Mouse (Mus musculus) lung, embryonic 14.5 days (tissue): ENCODE measurements around the gene Akap7. TPM values are rescaled to one million over a fixed set of nuclear protein-coding genes. Genes with fewer than 3 reads are reported as not detected.
"Not testable (repeated sequence)": the region's sequence is repeated elsewhere in the genome, so short reads cannot be mapped to it uniquely, and the experiment has no call there.

Experiments
- ATAC-seq: fragments of 200-750 bp; cut with Nextera tagmentation; 2 replicates; pipeline ENCODE4 v1.8.0; 2017; ENCODE audit warnings: mild to moderate bottlenecking, moderate TSS enrichment, moderate library complexity; ENCODE audit not compliant: insufficient read depth
- DNase-seq: peaks from one replicate; pipeline ENCODE4 v3.0.0-alpha.2; 2015
- H3K27ac ChIP-seq: fragments of 300-500 bp; sonication (generic); 2 replicates; pipeline ENCODE4 v1.5.1; 2014; ENCODE audit warnings: low read depth, mild to moderate bottlenecking, moderate library complexity
- H3K27me3 ChIP-seq: fragments of 300-500 bp; sonication (generic); 2 replicates; pipeline ENCODE4 v1.6.1; 2014; ENCODE audit warnings: low read length, control low read depth; ENCODE audit not compliant: insufficient read depth
- H3K36me3 ChIP-seq: fragments of 300-500 bp; sonication (generic); 2 replicates; pipeline ENCODE4 v1.6.1; 2014; ENCODE audit warnings: control low read depth; ENCODE audit not compliant: insufficient read depth
- H3K4me1 ChIP-seq: fragments of 300-500 bp; sonication (generic); 2 replicates; pipeline ENCODE4 v1.6.1; 2014; ENCODE audit warnings: antibody characterized with exemption, control low read depth; ENCODE audit not compliant: insufficient read depth
- H3K4me2 ChIP-seq: fragments of 300-500 bp; sonication (generic); 2 replicates; pipeline ENCODE4 v1.6.1; 2014; ENCODE audit warnings: mild to moderate bottlenecking
- H3K4me3 ChIP-seq: fragments of 300-500 bp; sonication (generic); 2 replicates; pipeline ENCODE4 v1.5.1; 2014; ENCODE audit warnings: low read depth, low read length
- H3K9ac ChIP-seq: fragments of 300-500 bp; sonication (generic); 2 replicates; pipeline ENCODE4 v1.6.1; 2014
- H3K9me3 ChIP-seq: fragments of 300-500 bp; sonication (generic); 2 replicates; pipeline ENCODE4 v1.6.1; 2016; ENCODE audit warnings: low read depth, low read length, control low read depth
- CTCF ChIP-seq: IDR thresholded peaks from 2 replicates; pipeline ENCODE4 v1.5.1; 2016; ENCODE audit warnings: antibody characterized with exemption, low read depth
- WGBS: fragments of 180-500 bp; shearing (Covaris S2); extraction: QIAGEN DNeasy Blood & Tissue Kit; methylation state at CpG from one replicate; pipeline ENCODE4 v1.1.7; 2014; 5-methylcytosine and 5-hydroxymethylcytosine counted together
- polyA plus RNA-seq: library from polyadenylated mRNA; unstranded; fragments of >200 nt; fragmentation: Nextera tagmentation; extraction: Ambion mirVana; gene quantifications from 2 replicates; pipeline ENCODE4 v1.2.1, GENCODE M21; 2014

Gene Akap7
- polyA plus RNA-seq, 1 experiment from 2014 or later, result 27.7 TPM

DNA sequence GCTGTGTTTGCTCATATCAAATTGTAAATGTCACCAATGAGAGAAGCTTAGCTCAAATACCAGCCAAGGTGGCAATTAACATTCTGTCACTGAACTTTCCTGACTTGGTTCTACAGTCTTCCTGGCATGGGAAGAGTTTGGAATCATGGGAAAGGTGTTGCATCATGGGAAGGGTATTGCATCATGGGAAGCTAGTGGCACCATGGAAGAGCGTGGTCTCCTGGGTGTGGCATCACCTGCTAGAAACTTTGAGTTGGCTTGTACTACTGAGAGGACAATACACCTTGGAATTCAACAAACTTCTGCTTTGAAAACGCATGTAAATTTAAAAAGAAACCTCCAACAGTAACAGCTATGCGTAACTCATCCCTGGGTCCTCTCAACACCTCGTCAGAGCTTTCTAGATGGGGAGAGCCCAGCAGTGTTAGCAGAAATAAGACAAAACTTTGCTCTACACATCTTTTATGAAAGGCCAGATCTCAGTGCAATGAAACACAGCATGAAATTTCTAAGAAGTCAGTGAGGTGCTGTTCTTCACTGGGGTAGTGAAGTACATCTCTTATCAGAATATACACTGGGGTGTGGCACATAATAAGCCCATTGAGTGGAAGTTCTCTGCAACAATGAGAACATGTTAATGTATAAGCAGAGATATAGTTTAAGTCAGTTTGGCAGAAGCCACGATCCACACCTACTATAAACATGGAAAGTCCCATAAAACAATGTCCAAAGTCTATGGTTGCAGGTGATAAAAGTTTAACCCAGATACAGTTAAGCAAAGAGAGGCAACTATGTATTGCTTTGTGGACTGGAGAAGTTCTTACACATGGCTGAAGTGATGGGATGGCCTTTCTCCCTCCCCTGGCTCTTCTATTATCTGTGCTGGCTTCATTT, 115.2 kb downstream of the Akap7 start:
- no peak overlapping the region for H3K4me2 ChIP-seq
- no peak overlapping the region for H3K9ac ChIP-seq
- no peak for DNase-seq
- no peaks in the 10 kb centered on the region for H3K4me1 ChIP-seq
- no peak overlapping the region for H3K4me3 ChIP-seq
- 83% methylated on average over 5 of the region's 5 CpGs for WGBS
- no peaks in the 10 kb centered on the region for H3K36me3 ChIP-seq
- ATAC-seq, result no peak
- no peaks in the 10 kb centered on the region for H3K27me3 ChIP-seq
- no peak for TF ChIP-seq CTCF
- H3K27ac ChIP-seq, result no peak overlapping the region
- no peaks in the 10 kb centered on the region for H3K9me3 ChIP-seq

DNA sequence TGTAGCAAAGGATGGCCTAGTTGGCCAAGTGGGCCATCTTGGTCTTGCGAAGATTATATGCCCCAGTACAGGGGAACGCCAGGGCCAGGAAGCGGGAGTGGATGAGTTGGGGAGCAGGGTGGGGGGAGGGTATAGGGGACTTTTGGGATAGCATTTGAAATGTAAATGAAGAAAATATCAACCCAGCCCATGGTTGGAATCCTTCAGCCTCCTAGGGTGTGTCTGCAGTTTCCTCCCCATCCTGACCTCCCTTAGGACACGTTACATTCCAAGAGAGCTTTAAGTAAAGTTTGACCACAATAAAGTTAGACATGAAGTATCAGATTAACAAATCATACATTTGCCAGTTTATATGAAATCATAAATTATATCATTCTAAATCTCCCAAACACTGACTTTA, 116.5 kb downstream of the Akap7 start:
- Histone ChIP-seq H3K27ac (no peak overlapping the region), H3K4me2 (no peak overlapping the region), H3K4me3 (no peak overlapping the region), H3K4me1 (no peaks in the 10 kb centered on the region), H3K9me3 (no peaks in the 10 kb centered on the region), H3K27me3 (no peaks in the 10 kb centered on the region), H3K36me3 (no peaks in the 10 kb centered on the region), H3K9ac (no peak overlapping the region)
- DNase-seq, result no peak
- 92% methylated on average over 4 of the region's 4 CpGs for WGBS
- ATAC-seq, result no peak
- no peak for TF ChIP-seq CTCF

DNA sequence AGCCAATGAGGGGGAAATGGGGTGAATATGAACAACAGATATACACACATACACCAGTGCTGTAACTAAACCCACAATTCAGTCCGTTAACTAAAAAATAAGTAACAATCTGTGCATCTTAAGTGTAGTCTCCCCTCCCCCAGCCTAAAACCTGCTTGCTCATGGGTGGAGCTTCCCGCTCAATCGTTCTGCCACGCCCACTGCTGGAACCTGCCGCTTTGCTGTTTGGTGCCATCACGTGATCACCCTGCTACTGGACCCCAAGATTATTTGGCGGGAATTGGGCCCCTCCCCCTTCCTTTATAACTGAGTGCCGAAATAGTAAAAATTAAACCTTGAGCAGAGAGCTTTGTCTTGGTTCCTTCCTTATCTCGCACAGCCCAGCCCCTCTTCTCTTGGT, 121.4 kb downstream of the Akap7 start:
- not testable (repeated sequence) for DNase-seq, H3K27ac ChIP-seq, H3K9me3 ChIP-seq, H3K4me1 ChIP-seq, H3K4me3 ChIP-seq, H3K27me3 ChIP-seq, ATAC-seq, H3K4me2 ChIP-seq, H3K36me3 ChIP-seq, H3K9ac ChIP-seq
- 47% methylated on average over 9 of the region's 9 CpGs for WGBS

DNA sequence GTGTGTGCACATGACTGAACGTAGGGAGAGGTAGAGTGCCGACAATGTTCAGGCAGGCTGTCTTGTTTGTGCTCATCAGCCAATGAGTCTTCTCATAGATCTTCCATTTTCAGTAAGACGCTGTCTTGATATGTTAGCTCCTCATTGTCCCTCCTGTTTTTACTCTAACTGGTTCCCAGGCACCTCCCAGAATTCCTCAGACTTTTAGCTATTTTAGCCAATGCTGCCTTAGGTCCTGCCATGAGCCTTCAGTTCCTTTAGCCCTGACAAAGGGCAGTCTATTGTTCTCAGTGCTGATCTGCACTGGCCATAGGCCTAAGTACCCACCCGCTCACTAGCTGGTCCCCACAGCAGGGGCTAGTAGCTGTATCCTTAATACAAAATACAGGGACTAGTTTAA, 122.0 kb downstream of the Akap7 start:
- H3K4me1 ChIP-seq, result no peaks in the 10 kb centered on the region
- H3K36me3 ChIP-seq, result no peaks in the 10 kb centered on the region
- no peak for ATAC-seq
- no peaks in the 10 kb centered on the region for H3K9me3 ChIP-seq
- H3K27ac ChIP-seq, result no peak overlapping the region
- no peak overlapping the region for H3K4me3 ChIP-seq
- WGBS, result 95% methylated on average over 4 of the region's 4 CpGs
- no peak for TF ChIP-seq CTCF
- no peak for DNase-seq
- H3K9ac ChIP-seq, result no peak overlapping the region
- H3K27me3 ChIP-seq, result no peaks in the 10 kb centered on the region
- H3K4me2 ChIP-seq, result no peak overlapping the region

DNA sequence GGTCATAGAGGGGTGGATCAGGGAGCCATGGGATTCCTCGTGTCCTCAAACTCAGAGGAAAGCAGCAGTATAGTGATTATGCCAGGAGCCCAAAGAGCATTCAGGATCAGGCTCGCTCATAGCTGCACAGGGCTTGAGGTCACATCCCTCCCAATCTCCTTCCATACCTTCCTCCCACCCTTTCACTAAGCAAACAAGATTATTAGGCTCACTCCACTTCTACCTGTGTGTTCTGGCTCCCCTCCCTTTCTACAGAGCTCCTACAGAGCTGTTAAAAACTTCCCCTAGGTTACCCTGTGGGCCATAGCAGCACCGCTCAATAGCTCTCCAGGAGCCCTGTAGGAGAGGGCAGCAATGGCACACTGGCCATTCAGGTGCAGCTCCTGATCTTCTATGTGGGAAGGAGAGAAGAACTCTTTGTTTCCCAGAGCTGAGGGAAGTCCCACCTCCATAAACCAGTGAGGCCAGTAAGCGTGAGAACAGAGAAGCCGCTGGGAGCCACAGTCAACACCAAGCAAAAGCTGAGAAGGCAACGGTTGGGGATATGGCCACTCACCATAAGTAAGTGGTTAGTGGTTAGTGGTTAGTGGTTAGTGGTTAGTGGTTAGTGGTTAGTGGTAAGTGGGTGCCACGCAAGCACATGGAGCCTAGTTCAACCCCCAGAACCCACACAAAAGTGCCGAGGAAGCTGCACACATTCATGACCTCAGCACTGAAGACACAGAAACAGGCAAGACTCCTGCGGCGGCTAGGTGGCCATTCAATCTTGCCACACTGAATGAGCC, 122.7 kb downstream of the Akap7 start:
- no peaks in the 10 kb centered on the region for H3K36me3 ChIP-seq
- 75% methylated on average over 10 of the region's 10 CpGs for WGBS
- H3K9me3 ChIP-seq, result no peaks in the 10 kb centered on the region
- DNase-seq (peak; percentile 13), ATAC-seq (peak; percentile 74; the same call in 1 of the 2 replicates)
- H3K4me2 ChIP-seq, result no peak overlapping the region
- H3K4me1 ChIP-seq, result no peaks in the 10 kb centered on the region
- H3K27ac ChIP-seq, result no peak overlapping the region
- no peaks in the 10 kb centered on the region for H3K27me3 ChIP-seq
- H3K9ac ChIP-seq, result no peak overlapping the region
- H3K4me3 ChIP-seq, result no peak overlapping the region
- no peak for TF ChIP-seq CTCF

DNA sequence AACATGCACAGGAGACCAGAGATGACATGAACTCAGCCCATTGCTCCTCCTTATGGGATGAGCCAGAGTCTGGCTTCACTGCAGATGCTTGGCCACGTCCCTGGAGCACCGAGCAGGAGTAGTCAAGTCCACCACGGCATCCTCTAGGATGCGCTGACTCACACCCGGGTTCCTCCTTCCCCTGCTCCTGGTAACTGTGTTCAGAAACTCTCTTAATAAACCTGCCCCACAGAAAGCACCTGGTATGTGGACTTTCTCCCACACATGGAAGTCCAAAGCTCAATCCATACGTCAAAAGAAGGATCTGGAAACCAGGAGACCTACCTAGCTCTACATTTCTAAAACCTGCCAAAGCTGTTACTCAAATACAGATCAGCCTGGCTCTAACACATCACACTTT, 124.4 kb downstream of the Akap7 start:
- ATAC-seq (no peak), DNase-seq (no peak)
- TF ChIP-seq CTCF, result no peak
- WGBS, result 88% methylated on average over 6 of the region's 6 CpGs
- Histone ChIP-seq H3K36me3 (no peaks in the 10 kb centered on the region), H3K4me2 (no peak overlapping the region), H3K27ac (no peak overlapping the region), H3K27me3 (no peaks in the 10 kb centered on the region), H3K4me1 (no peaks in the 10 kb centered on the region), H3K9ac (no peak overlapping the region), H3K4me3 (no peak overlapping the region), H3K9me3 (no peaks in the 10 kb centered on the region)

DNA sequence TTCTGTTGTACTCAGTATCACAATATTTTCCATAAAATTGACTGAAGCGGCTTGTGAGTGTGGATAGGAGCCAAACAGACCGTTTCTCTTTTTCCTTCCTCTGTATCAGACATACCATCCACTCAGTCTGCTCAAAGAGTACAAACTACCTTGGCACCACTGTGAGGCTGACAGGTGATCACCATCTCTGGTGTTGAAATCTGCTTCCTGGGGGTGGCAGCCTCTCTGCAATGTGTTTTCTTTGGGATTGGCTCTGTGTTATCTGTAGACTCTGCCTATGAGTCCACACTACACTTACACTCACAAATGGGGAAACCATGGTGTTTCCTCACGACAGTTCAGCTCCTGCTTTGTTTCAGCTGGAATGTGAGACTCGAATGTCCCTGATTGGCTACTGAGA, 128.6 kb downstream of the Akap7 start:
- WGBS, result 76% methylated on average over 4 of the region's 4 CpGs
- no peak for TF ChIP-seq CTCF
- Histone ChIP-seq H3K4me1 (no peaks in the 10 kb centered on the region), H3K4me2 (no peak overlapping the region), H3K27me3 (no peaks in the 10 kb centered on the region), H3K4me3 (no peak overlapping the region), H3K9me3 (no peaks in the 10 kb centered on the region), H3K36me3 (no peaks in the 10 kb centered on the region), H3K9ac (no peak overlapping the region), H3K27ac (no peak overlapping the region)
- DNase-seq (no peak), ATAC-seq (no peak)
